Mouse (Mus musculus) embryonic facial prominence, embryonic 12.5 days (tissue): Measurements from ENCODE around the gene Hs3st5. TPM values are rescaled to one million over a fixed set of nuclear protein-coding genes. Genes with fewer than 3 reads are reported as not detected.
A peak's percentile ranks its signal among the peaks of the same experiment; 100 is the strongest.

Experiments used
- ATAC-seq: fragments of 200-750 bp; cut with Nextera tagmentation; 2 replicates; pipeline ENCODE4 v1.8.0; 2017; ENCODE audit not compliant: insufficient number of reproducible peaks, insufficient read depth, low FRiP score, low TSS enrichment
- H3K27ac ChIP-seq: fragments of 300-500 bp; sonication (generic); 2 replicates; pipeline ENCODE4 v1.5.1; 2016; ENCODE audit warnings: mild to moderate bottlenecking
- H3K27me3 ChIP-seq: fragments of 300-500 bp; sonication (generic); 2 replicates; pipeline ENCODE4 v1.6.1; 2016; ENCODE audit warnings: mild to moderate bottlenecking, moderate library complexity
- H3K36me3 ChIP-seq: fragments of 300-500 bp; sonication (generic); 2 replicates; pipeline ENCODE4 v1.6.1; 2016; ENCODE audit warnings: mild to moderate bottlenecking
- H3K4me1 ChIP-seq: fragments of 300-500 bp; sonication (generic); 2 replicates; pipeline ENCODE4 v1.6.1; 2016
- H3K4me2 ChIP-seq: fragments of 300-500 bp; sonication (generic); replicated peaks from 2 replicates; pipeline ENCODE4 v1.6.1; 2016; ENCODE audit warnings: mild to moderate bottlenecking, moderate library complexity
- H3K4me3 ChIP-seq: fragments of 300-500 bp; sonication (generic); 2 replicates; pipeline ENCODE4 v1.5.1; 2016; ENCODE audit warnings: mild to moderate bottlenecking
- H3K9ac ChIP-seq: fragments of 300-500 bp; sonication (generic); 2 replicates; pipeline ENCODE4 v1.6.1; 2016; ENCODE audit warnings: mild to moderate bottlenecking, moderate library complexity
- H3K9me3 ChIP-seq: fragments of 300-500 bp; sonication (generic); 2 replicates; pipeline ENCODE4 v1.6.1; 2016; ENCODE audit warnings: mild to moderate bottlenecking, moderate library complexity
- WGBS: fragments of 180-500 bp; shearing (Covaris S2); methylation state at CpG from one replicate; pipeline ENCODE4 v1.1.7; 2016; 5-methylcytosine and 5-hydroxymethylcytosine counted together
- polyA plus RNA-seq: library from polyadenylated mRNA; unstranded; fragments of >200 nt; fragmentation: Nextera tagmentation; extraction: Ambion mirVana; gene quantifications from 2 replicates; pipeline ENCODE4 v1.2.1, GENCODE M21; 2016

The Hs3st5 gene
- polyA plus RNA-seq: 6.0 and 7.2 TPM in 2 replicates

GRCm38 (mm10) chr10:36506727-36507555 lies at the start of gene Hs3st5:
TSS of gene Hs3st5 (plus strand) at chr10:36506814.
- Histone ChIP-seq H3K27me3 (peaks cover 27% of the 10 kb centered on the region), H3K4me1 (peaks cover 4% of the 10 kb centered on the region; the same call in 1 of the 2 replicates), H3K9me3 (no peaks in the 10 kb centered on the region), H3K4me2 (peak within 1 kb of the TSS; percentile 97), H3K9ac (peak within 1 kb of the TSS; percentile 39), H3K27ac (peak within 1 kb of the TSS; percentile 12; the same call in 1 of the 2 replicates), H3K36me3 (no peaks in the 10 kb centered on the region), H3K4me3 (peak within 1 kb of the TSS; percentile 70)
- WGBS: under 1% methylated on average over 66 of the region's 71 CpGs
- peak; percentile 91 for ATAC-seq

- H3K27ac ChIP-seq: no peak overlapping the region
- no peaks in the 10 kb centered on the region for H3K4me1 ChIP-seq
- H3K9me3 ChIP-seq: no peaks in the 10 kb centered on the region
- no peak overlapping the region for H3K4me3 ChIP-seq
- H3K4me2 ChIP-seq: no peak overlapping the region
- H3K27me3 ChIP-seq: no peaks in the 10 kb centered on the region
- no peaks in the 10 kb centered on the region for H3K36me3 ChIP-seq
- H3K9ac ChIP-seq: no peak overlapping the region
- no peak for ATAC-seq
- 88% methylated on average over 3 of the region's 3 CpGs for WGBS
Measured at GRCm38 (mm10) chr10:36468664-36469063, 38.0 kb upstream of the Hs3st5 start.

- H3K9ac ChIP-seq: no peak overlapping the region
- no peaks in the 10 kb centered on the region for H3K9me3 ChIP-seq
- no peaks in the 10 kb centered on the region for H3K36me3 ChIP-seq
- H3K4me2 ChIP-seq: no peak overlapping the region
- no peaks in the 10 kb centered on the region for H3K4me1 ChIP-seq
- no peaks in the 10 kb centered on the region for H3K27me3 ChIP-seq
- ATAC-seq: no peak
- no peak overlapping the region for H3K27ac ChIP-seq
- 65% methylated on average over 3 of the region's 3 CpGs for WGBS
- H3K4me3 ChIP-seq: no peak overlapping the region
Measured at GRCm38 (mm10) chr10:36471135-36471534, 35.5 kb upstream of the Hs3st5 start.

- no peak for ATAC-seq
- Histone ChIP-seq H3K4me2 (no peak overlapping the region), H3K9ac (no peak overlapping the region), H3K27ac (no peak overlapping the region), H3K4me3 (no peak overlapping the region), H3K9me3 (no peaks in the 10 kb centered on the region), H3K4me1 (no peaks in the 10 kb centered on the region), H3K36me3 (no peaks in the 10 kb centered on the region), H3K27me3 (no peaks in the 10 kb centered on the region)
- 67% methylated on average over 3 of the region's 3 CpGs for WGBS
Measured at GRCm38 (mm10) chr10:36474834-36475233, 31.8 kb upstream of the Hs3st5 start.

- Histone ChIP-seq H3K27ac (no peak overlapping the region), H3K9ac (no peak overlapping the region), H3K4me2 (no peak overlapping the region), H3K4me3 (no peak overlapping the region), H3K4me1 (no peaks in the 10 kb centered on the region), H3K27me3 (no peaks in the 10 kb centered on the region), H3K9me3 (no peaks in the 10 kb centered on the region), H3K36me3 (no peaks in the 10 kb centered on the region)
- WGBS: 82% methylated on average over 4 of the region's 4 CpGs
- ATAC-seq: no peak
Measured at GRCm38 (mm10) chr10:36477543-36477942, 29.1 kb upstream of the Hs3st5 start.

GRCm38 (mm10) chr10:36483362-36483761 lies 23.3 kb upstream of the Hs3st5 start:
- Histone ChIP-seq H3K4me1 (no peaks in the 10 kb centered on the region), H3K4me3 (no peak overlapping the region), H3K27me3 (no peaks in the 10 kb centered on the region), H3K27ac (no peak overlapping the region), H3K36me3 (no peaks in the 10 kb centered on the region), H3K9ac (no peak overlapping the region), H3K9me3 (no peaks in the 10 kb centered on the region), H3K4me2 (no peak overlapping the region)
- ATAC-seq: no peak
- WGBS: 59% methylated on average over 2 of the region's 2 CpGs

- Histone ChIP-seq H3K27ac (no peak overlapping the region), H3K9me3 (no peaks in the 10 kb centered on the region), H3K4me3 (no peak overlapping the region), H3K4me1 (no peaks in the 10 kb centered on the region), H3K27me3 (no peaks in the 10 kb centered on the region), H3K9ac (no peak overlapping the region), H3K36me3 (no peaks in the 10 kb centered on the region), H3K4me2 (no peak overlapping the region)
- WGBS: 71% methylated on average over 3 of the region's 3 CpGs
- no peak for ATAC-seq
Measured at GRCm38 (mm10) chr10:36484011-36484410, 22.6 kb upstream of the Hs3st5 start.

GRCm38 (mm10) chr10:36484728-36485300 lies 21.8 kb upstream of the Hs3st5 start:
- Histone ChIP-seq H3K9ac (no peak overlapping the region), H3K9me3 (no peaks in the 10 kb centered on the region), H3K4me2 (no peak overlapping the region), H3K4me1 (no peaks in the 10 kb centered on the region), H3K36me3 (no peaks in the 10 kb centered on the region), H3K4me3 (no peak overlapping the region), H3K27ac (no peak overlapping the region), H3K27me3 (no peaks in the 10 kb centered on the region)
- no peak for ATAC-seq
- 59% methylated on average over 1 of the region's 1 CpGs for WGBS

- Histone ChIP-seq H3K4me3 (no peak overlapping the region), H3K9ac (no peak overlapping the region), H3K4me2 (no peak overlapping the region), H3K27ac (no peak overlapping the region), H3K9me3 (no peaks in the 10 kb centered on the region), H3K27me3 (no peaks in the 10 kb centered on the region), H3K4me1 (no peaks in the 10 kb centered on the region), H3K36me3 (no peaks in the 10 kb centered on the region)
- no peak for ATAC-seq
- WGBS: 88% methylated on average over 1 of the region's 1 CpGs
Measured at GRCm38 (mm10) chr10:36493566-36493965, 13.0 kb upstream of the Hs3st5 start.

GRCm38 (mm10) chr10:36499713-36500112 lies 6.9 kb upstream of the Hs3st5 start:
- no peak for ATAC-seq
- no peaks in the 10 kb centered on the region for H3K9me3 ChIP-seq
- H3K4me3 ChIP-seq: no peak overlapping the region
- no peaks in the 10 kb centered on the region for H3K36me3 ChIP-seq
- no peak overlapping the region for H3K27ac ChIP-seq
- no peak overlapping the region for H3K4me2 ChIP-seq
- H3K27me3 ChIP-seq: no peaks in the 10 kb centered on the region
- 93% methylated on average over 1 of the region's 1 CpGs for WGBS
- H3K9ac ChIP-seq: no peak overlapping the region
- H3K4me1 ChIP-seq: no peaks in the 10 kb centered on the region

GRCm38 (mm10) chr10:36506033-36506726 lies 434 bp upstream of the Hs3st5 start:
- Histone ChIP-seq H3K27ac (no peak overlapping the region), H3K9ac (peak overlapping the region; percentile 39; the same call in 1 of the 2 replicates)

GRCm38 (mm10) chr10:36507556-36507870 lies 899 bp downstream of the Hs3st5 start:
- WGBS: 0% methylated on average over 15 of the region's 15 CpGs
- H3K36me3 ChIP-seq: no peaks in the 10 kb centered on the region
- peaks cover 4% of the 10 kb centered on the region; the same call in 1 of the 2 replicates for H3K4me1 ChIP-seq
- peaks cover 27% of the 10 kb centered on the region for H3K27me3 ChIP-seq
- H3K4me3 ChIP-seq: peak overlapping the region; percentile 70
- peak overlapping the region; percentile 97 for H3K4me2 ChIP-seq
- H3K9ac ChIP-seq: peak overlapping the region; percentile 39
- no peaks in the 10 kb centered on the region for H3K9me3 ChIP-seq
- no peak overlapping the region for H3K27ac ChIP-seq
- no peak for ATAC-seq

More at GRCm38 (mm10) chr10:36506033-36506726, 434 bp upstream of the Hs3st5 start:
- peak overlapping the region; percentile 70 for H3K4me3 ChIP-seq
- no peaks in the 10 kb centered on the region for H3K36me3 ChIP-seq
- H3K9me3 ChIP-seq: no peaks in the 10 kb centered on the region
- WGBS: 7% methylated on average over 13 of the region's 13 CpGs
- peaks cover 4% of the 10 kb centered on the region; the same call in 1 of the 2 replicates for H3K4me1 ChIP-seq
- peak overlapping the region; percentile 97 for H3K4me2 ChIP-seq
- H3K27me3 ChIP-seq: peaks cover 27% of the 10 kb centered on the region
- ATAC-seq: peak; percentile 83
